Mouse (Mus musculus) MEL (cell line): Measurements from ENCODE around the gene Cacna1g.

Source experiments
- CHD2 ChIP-seq: IDR thresholded peaks from 2 replicates; pipeline ENCODE4 v1.6.1; 2011; ENCODE audit warnings: low read length, improper control_type of control experiment
- CTCF ChIP-seq, 3 experiments: IDR thresholded peaks in 2 of 3; conservative IDR thresholded peaks in 1 of 3; 2 replicates each; pipeline ENCODE4 v1.5.1; 2011 to 2012; ENCODE audit warnings: low read length in 3 of 3, low read depth in 2 of 3, mild to moderate bottlenecking in 2 of 3, improper control_type of control experiment in 1 of 3, inconsistent platforms in 1 of 3, mixed read lengths in 1 of 3, moderate library complexity in 1 of 3; ENCODE audit not compliant: control insufficient read depth in 1 of 3, insufficient read depth in 1 of 3, poor library complexity in 1 of 3, severe bottlenecking in 1 of 3
- GATA1 ChIP-seq: IDR thresholded peaks from 2 replicates; pipeline ENCODE4 v1.6.1; 2011; ENCODE audit warnings: low read depth, low read length, improper control_type of control experiment
- KAT2A ChIP-seq: conservative IDR thresholded peaks from 2 replicates; pipeline ENCODE4 v1.6.1; 2012; ENCODE audit warnings: low read depth, low read length, improper control_type of control experiment, inconsistent platforms
- MAX ChIP-seq: IDR thresholded peaks from 2 replicates; pipeline ENCODE4 v1.6.1; 2011; ENCODE audit warnings: low read length, improper control_type of control experiment
- MYC ChIP-seq: IDR thresholded peaks from 2 replicates; pipeline ENCODE4 v1.6.1; 2011; ENCODE audit warnings: low read depth, mild to moderate bottlenecking, low read length, improper control_type of control experiment, moderate library complexity
- POLR2A ChIP-seq, 2 experiments: IDR thresholded peaks; 2 replicates each; pipeline ENCODE4 v1.6.1; 2011 to 2012; ENCODE audit warnings: low read length in 2 of 2, mild to moderate bottlenecking in 2 of 2, control low read depth in 1 of 2, improper control_type of control experiment in 1 of 2, low read depth in 1 of 2, moderate library complexity in 1 of 2; ENCODE audit not compliant: control insufficient read depth in 1 of 2, insufficient read depth in 1 of 2, poor library complexity in 1 of 2
- RAD21 ChIP-seq: IDR thresholded peaks from 2 replicates; pipeline ENCODE4 v1.6.1; 2011; ENCODE audit warnings: mild to moderate bottlenecking, low read depth, low read length, improper control_type of control experiment
- SMC3 ChIP-seq: IDR thresholded peaks from 2 replicates; pipeline ENCODE4 v1.6.1; 2011; ENCODE audit warnings: low read depth, low read length, improper control_type of control experiment
- TAL1 ChIP-seq: IDR thresholded peaks from 2 replicates; pipeline ENCODE4 v1.6.1; 2012; ENCODE audit warnings: mild to moderate bottlenecking, inconsistent platforms, low read length, moderate library complexity, mixed read lengths
- USF1 ChIP-seq: IDR thresholded peaks from 2 replicates; pipeline ENCODE4 v1.6.1; 2014; ENCODE audit warnings: low read depth, mild to moderate bottlenecking, inconsistent platforms, low read length, improper control_type of control experiment, moderate library complexity
- ZC3H11A ChIP-seq: IDR thresholded peaks from 2 replicates; pipeline ENCODE4 v1.6.1; 2012; ENCODE audit warnings: low read depth, mild to moderate bottlenecking, inconsistent platforms, low read length, improper control_type of control experiment
- ZMIZ1 ChIP-seq: IDR thresholded peaks from 2 replicates; pipeline ENCODE4 v1.6.1; 2012; ENCODE audit warnings: low read depth, mild to moderate bottlenecking, inconsistent platforms, low read length, improper control_type of control experiment, moderate library complexity

DNA sequence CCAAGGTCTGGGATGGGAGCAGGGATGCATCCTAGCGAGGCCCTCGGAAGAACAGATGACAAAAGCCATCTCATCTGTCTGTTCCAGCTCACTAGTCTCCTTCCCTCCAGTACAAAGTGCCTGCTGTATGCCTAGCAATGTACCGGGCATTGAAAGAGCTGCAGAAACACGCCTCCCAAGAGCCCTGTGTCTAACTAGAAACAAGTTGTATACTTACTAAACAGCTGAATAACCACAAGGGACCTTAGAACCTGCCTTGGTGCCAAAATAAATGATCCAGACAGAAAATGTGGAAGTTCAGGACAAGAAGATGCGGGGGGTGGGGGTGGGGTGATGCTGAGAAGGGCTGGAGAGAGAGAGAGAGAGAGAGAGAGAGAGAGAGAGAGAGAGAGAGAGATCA, 29.2 kb downstream of the Cacna1g start:
- no peak for TF ChIP-seq GATA1
- no peak for TF ChIP-seq CTCF (IDR thresholded peaks at IDR 0.05 in 2 of 3, conservative IDR thresholded peaks at IDR 0.05 in 1 of 3; ENCODE audit: control insufficient read depth in 1 of 3, insufficient read depth in 1 of 3, low read depth in 2 of 3, low read length in 3 of 3, poor library complexity in 1 of 3, severe bottlenecking in 1 of 3)
- no peak for TF ChIP-seq ZC3H11A
- TF ChIP-seq ZMIZ1: no peak
- TF ChIP-seq MYC: no peak
- TF ChIP-seq MAX: no peak
- TF ChIP-seq CHD2: no peak
- TF ChIP-seq TAL1: no peak
- TF ChIP-seq RAD21: no peak
- no peak for TF ChIP-seq POLR2A (IDR thresholded peaks at IDR 0.05; ENCODE audit: control insufficient read depth in 1 of 2, insufficient read depth in 1 of 2, low read depth in 1 of 2, low read length in 2 of 2, poor library complexity in 1 of 2)
- TF ChIP-seq SMC3: no peak
- TF ChIP-seq KAT2A: no peak
- TF ChIP-seq USF1: no peak
